Mouse (Mus musculus) erythroid progenitor cell, adult 5-6 weeks (primary cell): ENCODE measurements around the gene Tie1. TPM values are rescaled to one million over a fixed set of nuclear protein-coding genes. Genes with fewer than 3 reads are reported as not detected.
A peak's percentile ranks its signal among the peaks of the same experiment; 100 is the strongest.

Source experiments
- ATAC-seq: replicated peaks from 2 replicates; pipeline ENCODE4 v1.8.0; 2016; ENCODE audit warnings: moderate number of reproducible peaks, mild to moderate bottlenecking, moderate TSS enrichment, inconsistent platforms; ENCODE audit not compliant: poor library complexity, low FRiP score, severe bottlenecking
- total RNA-seq, 2 experiments: library from RNA; stranded (forward) in 1 of 2; stranded (reverse) in 1 of 2; fragments of 150-400 nt in 1 of 2; fragments of 186-747, 209-891 nt in 1 of 2; gene quantifications; 2 replicates each; pipeline versions ENCODE4 v1.2.3 to v1.2.4; 2015 to 2017; ENCODE audit warnings: low replicate concordance in 2 of 2

The Tie1 gene
- total RNA-seq, 2 experiments from 2014 or later = not detected

DNA sequence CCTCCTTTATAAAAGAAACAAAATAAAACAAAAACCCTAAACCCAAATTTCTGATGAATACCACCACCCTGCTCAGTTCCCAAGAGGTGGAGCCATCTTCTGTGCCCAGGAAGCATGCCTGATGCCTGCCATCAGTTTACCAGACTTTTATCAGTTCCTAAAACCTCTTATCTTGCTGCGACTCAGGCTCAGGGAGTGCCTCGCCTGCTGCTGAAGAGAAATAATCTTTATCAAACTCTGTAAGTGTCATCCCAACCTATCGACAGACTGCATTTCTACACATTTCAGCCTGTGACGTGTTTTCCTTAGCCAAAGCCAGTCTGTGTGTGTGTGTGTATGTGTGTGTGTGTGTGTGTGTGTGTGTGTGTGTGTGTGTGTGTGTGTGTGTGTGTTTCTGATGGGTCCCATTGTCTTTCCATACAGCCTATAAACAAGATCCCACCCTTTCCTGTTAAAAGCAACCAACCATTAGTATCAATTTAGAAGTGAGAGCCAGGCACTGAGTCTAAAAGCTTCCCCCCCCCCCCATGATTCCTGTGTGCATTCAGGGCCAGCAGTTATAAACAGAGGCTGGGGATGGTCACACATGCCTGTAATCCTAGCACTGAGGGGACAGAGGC, 65.2 kb downstream of the Tie1 start:
- ATAC-seq = peak; percentile 54

DNA sequence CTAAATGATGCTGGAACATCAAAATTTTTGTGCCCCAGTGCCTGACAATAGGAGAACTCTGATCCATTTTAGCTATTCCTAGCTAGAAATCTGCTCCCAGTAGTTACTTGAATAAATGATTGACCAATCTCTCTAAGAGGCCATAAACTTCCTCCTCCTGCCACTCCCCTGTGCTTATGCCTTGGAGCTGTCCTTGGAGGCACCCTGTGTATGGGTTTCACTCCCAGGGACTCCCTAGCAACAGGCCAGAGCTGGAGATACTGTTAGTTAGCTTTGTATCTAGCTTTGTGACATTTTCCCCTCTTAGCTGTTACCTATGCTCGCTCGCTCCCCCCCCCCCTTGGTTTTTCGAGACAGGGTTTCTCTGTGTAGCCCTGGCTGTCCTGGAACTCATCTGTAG, 68.5 kb downstream of the Tie1 start:
- no peak for ATAC-seq

Other genes starting within 250 kb of the Tie1 start
- 0.84 TPM in 1 of 2 replicates, not detected in the other for gene Ptprf, start 198.7 kb downstream of the Tie1 start, total RNA-seq (2015; ENCODE audit: low replicate concordance)
- 0.13 TPM in 1 of 2 replicates, not detected in the other for gene Ptprf, start 198.7 kb downstream of the Tie1 start, total RNA-seq (2017; ENCODE audit: low replicate concordance)
- 36.9 and 44.3 TPM in 2 replicates for gene Szt2, start 80.8 kb downstream of the Tie1 start, total RNA-seq (2015; ENCODE audit: low replicate concordance)
- gene Szt2, start 80.8 kb downstream of the Tie1 start, total RNA-seq (2017; ENCODE audit: low replicate concordance) = 18.2 and 33.9 TPM in 2 replicates
- 62.7 and 72.5 TPM in 2 replicates for gene Med8, start 80.7 kb downstream of the Tie1 start, total RNA-seq (2015; ENCODE audit: low replicate concordance)
- gene Med8, start 80.7 kb downstream of the Tie1 start, total RNA-seq (2017; ENCODE audit: low replicate concordance) = 63.6 and 68.4 TPM in 2 replicates
- gene Elovl1, start 62.0 kb downstream of the Tie1 start, total RNA-seq (2015; ENCODE audit: low replicate concordance) = 25.6 and 56.6 TPM in 2 replicates
- gene Elovl1, start 62.0 kb downstream of the Tie1 start, total RNA-seq (2017; ENCODE audit: low replicate concordance) = 33.8 and 46.0 TPM in 2 replicates
- gene Cdc20, start 52.7 kb downstream of the Tie1 start, total RNA-seq (2015; ENCODE audit: low replicate concordance) = 127 and 137 TPM in 2 replicates
- gene Cdc20, start 52.7 kb downstream of the Tie1 start, total RNA-seq (2017; ENCODE audit: low replicate concordance) = 157 and 162 TPM in 2 replicates
- gene Mpl, start 32.5 kb downstream of the Tie1 start, total RNA-seq (2015; ENCODE audit: low replicate concordance) = 0.72 and 3.8 TPM in 2 replicates
- gene Mpl, start 32.5 kb downstream of the Tie1 start, total RNA-seq (2017; ENCODE audit: low replicate concordance) = 0.77 TPM in 1 of 2 replicates, not detected in the other
- gene 2610528J11Rik, start 36.9 kb upstream of the Tie1 start, total RNA-seq (2015; ENCODE audit: low replicate concordance) = not detected in 2 replicates
- not detected in 2 replicates for gene 2610528J11Rik, start 36.9 kb upstream of the Tie1 start, total RNA-seq (2017; ENCODE audit: low replicate concordance)
- gene Tmem125, start 54.0 kb upstream of the Tie1 start, total RNA-seq (2015; ENCODE audit: low replicate concordance) = not detected in 2 replicates
- not detected in 2 replicates for gene Tmem125, start 54.0 kb upstream of the Tie1 start, total RNA-seq (2017; ENCODE audit: low replicate concordance)
- not detected in 2 replicates for gene Cfap57, start 130.7 kb upstream of the Tie1 start, total RNA-seq (2015; ENCODE audit: low replicate concordance)
- gene Cfap57, start 130.7 kb upstream of the Tie1 start, total RNA-seq (2017; ENCODE audit: low replicate concordance) = 0.08 and 0.64 TPM in 2 replicates
- 12.6 and 19.8 TPM in 2 replicates for gene Ebna1bp2, start 130.7 kb upstream of the Tie1 start, total RNA-seq (2015; ENCODE audit: low replicate concordance)
- 13.7 and 29.0 TPM in 2 replicates for gene Ebna1bp2, start 130.7 kb upstream of the Tie1 start, total RNA-seq (2017; ENCODE audit: low replicate concordance)
- not detected in 2 replicates for gene Olfr62, start 168.9 kb upstream of the Tie1 start, total RNA-seq (2015; ENCODE audit: low replicate concordance)
- not detected in 2 replicates for gene Olfr62, start 168.9 kb upstream of the Tie1 start, total RNA-seq (2017; ENCODE audit: low replicate concordance)
- gene Olfr1342, start 202.7 kb upstream of the Tie1 start, total RNA-seq (2015; ENCODE audit: low replicate concordance) = not detected in 2 replicates
- gene Olfr1342, start 202.7 kb upstream of the Tie1 start, total RNA-seq (2017; ENCODE audit: low replicate concordance) = not detected in 2 replicates
- not detected in 2 replicates for gene Olfr1341, start 213.5 kb upstream of the Tie1 start, total RNA-seq (2015; ENCODE audit: low replicate concordance)
- not detected in 2 replicates for gene Olfr1341, start 213.5 kb upstream of the Tie1 start, total RNA-seq (2017; ENCODE audit: low replicate concordance)
- gene Olfr1340, start 230.1 kb upstream of the Tie1 start, total RNA-seq (2015; ENCODE audit: low replicate concordance) = not detected in 2 replicates
- gene Olfr1340, start 230.1 kb upstream of the Tie1 start, total RNA-seq (2017; ENCODE audit: low replicate concordance) = not detected in 2 replicates
- gene Olfr1339, start 242.1 kb upstream of the Tie1 start, total RNA-seq (2015; ENCODE audit: low replicate concordance) = not detected in 2 replicates
- not detected in 2 replicates for gene Olfr1339, start 242.1 kb upstream of the Tie1 start, total RNA-seq (2017; ENCODE audit: low replicate concordance)